Mouse (Mus musculus) mouse embryonic stem cell (cell line): ENCODE data around the gene Cep295nl.
"Not testable (repeated sequence)": the region's sequence is repeated elsewhere in the genome, so short reads cannot be mapped to it uniquely, and the experiment has no call there.

ENCODE experiments used
- in situ Hi-C, 2 experiments: fragments of 300-500 bp; cut with MboI; formaldehyde crosslinking; loops; 1 replicate in 1 of 2; 3 replicates in 1 of 2; pipeline ENCODE4 v1.14.3; 2019 to 2020; ENCODE audit warnings: low sequenced_read_pairs in 2 of 2, low pct_unique_long_range_greater_than_20kb in 1 of 2, mixed read lengths in 1 of 2; ENCODE audit not compliant: unreplicated experiment in 1 of 2

Cep295nl gene

DNA sequence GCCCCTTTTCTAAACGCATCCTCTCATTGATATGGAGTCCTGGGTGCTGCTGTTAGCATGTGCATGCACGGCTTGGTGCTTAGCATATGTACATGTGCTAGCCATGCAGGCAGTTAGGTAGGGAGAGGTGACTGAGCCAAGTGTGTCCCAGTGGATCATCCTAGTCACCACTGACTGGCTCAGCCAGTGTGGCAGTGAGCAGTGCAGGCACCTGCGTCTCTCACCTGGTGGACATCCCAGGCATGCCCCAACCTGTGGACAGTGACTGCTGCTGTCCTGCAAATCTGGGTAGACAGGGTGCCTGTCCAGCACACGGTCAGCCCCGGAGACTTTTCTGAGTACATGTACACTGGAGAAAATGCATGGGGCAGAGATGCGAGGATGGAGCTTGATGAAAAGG lies 13.8 kb downstream of the Cep295nl start:
- in situ Hi-C loops: loop anchor here in 1 of 2 experiments (5.0 kb wide), 1 partner anchor 34 kb away; no protein-coding TSS in a partner anchor

- in situ Hi-C loops: loop anchor here in 1 of 2 experiments (5.0 kb wide), 1 partner anchor 35 kb away; no protein-coding TSS in a partner anchor
Measured at GRCm38 (mm10) chr11:118326991-118327971, 15.0 kb downstream of the Cep295nl start.

- in situ Hi-C loops: loop anchor here in 1 of 2 experiments (5.0 kb wide), 1 partner anchor 36 kb away; no protein-coding TSS in a partner anchor
Measured at GRCm38 (mm10) chr11:118326491-118326890, 15.8 kb downstream of the Cep295nl start.

DNA sequence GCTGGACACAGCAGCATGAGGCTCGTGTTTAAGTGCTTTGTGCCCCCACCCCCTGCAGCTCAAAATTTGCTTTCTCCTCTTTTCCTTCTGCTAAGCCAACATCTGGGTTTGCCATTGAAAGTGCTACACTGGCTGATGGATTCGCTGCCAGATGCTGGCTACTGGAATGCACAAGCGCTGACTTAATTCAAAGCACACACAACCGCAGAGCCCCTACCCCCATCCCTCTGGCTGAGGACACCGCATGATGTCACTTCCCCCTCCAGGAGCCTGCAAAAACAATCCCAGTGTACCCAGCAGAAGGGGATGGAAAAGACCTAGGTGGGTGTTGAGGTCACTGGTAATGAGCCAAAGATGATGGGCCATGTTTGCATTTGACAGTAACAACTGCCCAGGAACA lies 17.8 kb downstream of the Cep295nl start:
- in situ Hi-C loops: loop anchor here in 1 of 2 experiments (5.0 kb wide), 1 partner anchor 48 kb away; no protein-coding TSS in a partner anchor

DNA sequence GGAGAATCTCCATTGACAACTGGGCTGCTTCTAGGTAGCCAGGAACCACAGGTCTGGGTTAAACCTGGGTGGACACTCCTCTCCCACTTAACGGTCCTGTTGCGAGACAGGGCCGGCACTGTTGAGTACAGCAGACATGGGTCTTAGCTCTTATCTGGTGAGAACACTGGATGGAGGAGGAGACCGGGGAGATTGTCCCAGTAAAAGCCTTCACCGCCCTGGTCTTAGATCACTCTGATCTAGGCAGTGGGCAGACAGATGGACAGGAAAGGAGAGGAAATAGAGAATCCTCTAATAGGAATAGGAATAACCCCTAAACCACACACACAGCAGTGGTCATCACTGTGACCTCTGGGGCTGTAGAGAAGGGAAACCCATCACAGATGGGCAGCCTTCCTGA lies 18.3 kb downstream of the Cep295nl start:
- in situ Hi-C loops: loop anchor here in 1 of 2 experiments (5.0 kb wide), 1 partner anchor 48 kb away; no protein-coding TSS in a partner anchor

DNA sequence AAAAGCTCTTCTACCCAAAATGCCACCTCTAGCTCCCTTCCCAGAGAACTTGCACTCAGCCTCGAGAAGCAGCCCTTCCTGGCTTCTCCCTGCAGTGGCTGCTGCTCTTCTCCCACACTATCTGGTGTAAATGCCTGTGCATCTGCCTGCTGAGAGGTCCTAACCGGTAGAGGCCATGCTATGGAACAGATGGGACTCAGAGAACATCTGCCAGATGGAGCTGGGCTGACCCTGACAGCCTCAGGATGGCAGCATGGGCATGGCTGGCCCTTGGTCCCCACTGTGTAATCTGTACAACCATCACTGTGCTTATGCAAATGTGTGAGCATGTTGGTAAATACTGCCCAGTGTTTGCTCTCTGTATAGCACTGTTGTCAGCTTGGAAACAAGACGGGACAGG lies 19.7 kb downstream of the Cep295nl start:
- in situ Hi-C loops: loop anchor here in 1 of 2 experiments (5.0 kb wide), 1 partner anchor 50 kb away; no protein-coding TSS in a partner anchor

- in situ Hi-C loops: loop anchor here in 1 of 2 experiments (5.0 kb wide), 1 partner anchor 50 kb away; no protein-coding TSS in a partner anchor
Measured at GRCm38 (mm10) chr11:118321971-118322370, 20.3 kb downstream of the Cep295nl start.

DNA sequence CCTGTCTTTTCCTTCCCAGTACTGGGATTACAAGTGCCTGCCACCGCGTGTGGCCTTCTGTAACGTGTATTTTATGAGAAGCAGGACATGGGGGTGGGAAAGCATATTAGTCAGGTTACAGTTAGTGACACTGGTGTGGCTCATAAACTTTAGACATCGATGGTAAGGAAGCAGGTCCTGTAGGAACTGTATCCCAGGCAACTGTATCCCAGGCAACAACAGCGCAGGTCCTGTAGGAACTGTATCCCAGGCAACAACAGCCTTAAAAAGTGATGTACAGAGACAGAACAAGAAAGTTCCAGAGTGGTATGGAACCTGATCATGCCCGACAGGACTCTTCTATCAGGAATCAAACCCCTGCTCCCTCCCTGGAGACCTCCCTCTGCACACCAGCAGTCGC lies 20.8 kb downstream of the Cep295nl start:
- in situ Hi-C loops: loop anchor here in 1 of 2 experiments (5.0 kb wide), 1 partner anchor 51 kb away; no protein-coding TSS in a partner anchor

- in situ Hi-C loops: no loop called here
Measured at GRCm38 (mm10) chr11:118318678-118319077, 23.6 kb downstream of the Cep295nl start.

DNA sequence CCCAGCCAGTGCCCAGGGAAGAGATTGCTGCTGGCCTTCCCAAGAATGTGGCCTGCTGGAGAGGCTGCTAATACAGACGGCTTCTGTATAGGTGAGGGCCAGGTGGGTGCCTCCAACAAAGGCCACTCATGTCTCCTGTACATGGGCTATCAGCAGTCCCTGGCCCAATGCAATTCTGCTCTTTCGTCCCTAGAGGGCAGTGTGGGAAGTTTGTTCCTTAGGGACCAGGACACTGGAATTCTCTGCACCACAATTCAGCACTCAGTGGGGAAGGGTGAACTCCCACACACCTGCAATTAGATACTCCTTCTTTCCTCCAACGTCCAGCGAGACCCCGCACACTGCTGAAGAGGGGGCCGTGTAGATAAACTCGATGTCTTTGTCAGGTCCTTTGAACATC lies 25.2 kb downstream of the Cep295nl start:
- in situ Hi-C loops: no loop called here

- in situ Hi-C loops: no loop called here
Measured at GRCm38 (mm10) chr11:118316231-118316806, 26.0 kb downstream of the Cep295nl start.

DNA sequence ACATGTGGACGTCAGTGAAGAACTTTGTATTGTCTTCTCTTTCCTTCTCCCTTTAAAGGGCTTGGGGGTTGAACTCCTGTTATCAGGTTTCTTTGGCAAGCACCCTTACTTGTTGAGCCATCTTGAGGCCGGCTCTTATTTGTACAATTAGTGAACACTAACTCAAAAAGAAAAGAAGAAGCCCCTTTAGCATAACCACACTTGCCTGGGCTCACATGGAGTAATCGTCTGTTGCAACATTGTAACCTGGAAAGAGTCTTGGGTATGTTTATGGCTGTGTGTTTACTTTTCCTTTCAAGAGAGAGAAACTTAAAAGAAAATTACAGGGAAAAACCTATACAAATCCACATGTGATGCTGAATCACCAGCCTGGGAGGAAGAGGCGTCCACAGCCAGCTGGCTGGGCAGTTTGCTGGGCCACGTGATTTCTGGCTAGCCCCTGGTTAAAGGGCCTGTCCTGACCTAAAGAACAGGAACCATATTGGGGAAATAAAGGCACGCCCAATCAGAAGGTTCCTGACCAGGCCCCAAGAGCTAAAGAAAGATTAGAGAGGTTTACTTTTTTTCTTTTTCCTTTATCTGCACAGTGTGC lies 30.1 kb downstream of the Cep295nl start:
- in situ Hi-C loops: no loop called here

GRCm38 (mm10) chr11:118307962-118308361 lies 34.3 kb downstream of the Cep295nl start:
- in situ Hi-C loops: not testable (repeated sequence)

GRCm38 (mm10) chr11:118303959-118304358 lies 38.3 kb downstream of the Cep295nl start:
- in situ Hi-C loops: not testable (repeated sequence)

DNA sequence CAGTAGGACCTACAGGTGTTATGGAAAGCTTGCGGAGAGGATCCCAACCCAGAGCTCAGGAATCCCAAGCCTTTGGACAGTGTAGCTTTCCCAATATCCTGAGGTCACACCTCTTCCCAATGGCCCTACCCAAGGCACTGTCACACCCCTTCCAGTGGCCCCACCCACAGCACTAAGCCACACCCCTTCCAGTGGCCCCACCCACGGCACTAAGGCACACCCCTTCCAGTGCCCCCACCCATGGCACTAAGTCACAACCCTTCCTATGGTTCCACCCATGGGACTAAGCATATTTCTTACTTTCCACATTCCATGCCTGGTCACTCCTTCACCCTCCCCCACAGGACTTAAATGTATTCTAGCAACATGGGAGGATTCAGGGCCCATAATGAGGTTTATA lies 43.5 kb downstream of the Cep295nl start:
- in situ Hi-C loops: no loop called here

GRCm38 (mm10) chr11:118297967-118298366 lies 44.3 kb downstream of the Cep295nl start:
- in situ Hi-C loops: no loop called here

GRCm38 (mm10) chr11:118295026-118295425 lies 47.3 kb downstream of the Cep295nl start:
- in situ Hi-C loops: no loop called here

GRCm38 (mm10) chr11:118292671-118293070 lies 49.6 kb downstream of the Cep295nl start:
- in situ Hi-C loops: no loop called here
